Mouse (Mus musculus): ENCODE measurements at regions not wholly inside any gene's neighbourhood (a gene's known extent, or its start where the extent isn't known, plus 50 kb on each side); places are given as distances from the start of the nearest gene placed in this dataset.

DNA sequence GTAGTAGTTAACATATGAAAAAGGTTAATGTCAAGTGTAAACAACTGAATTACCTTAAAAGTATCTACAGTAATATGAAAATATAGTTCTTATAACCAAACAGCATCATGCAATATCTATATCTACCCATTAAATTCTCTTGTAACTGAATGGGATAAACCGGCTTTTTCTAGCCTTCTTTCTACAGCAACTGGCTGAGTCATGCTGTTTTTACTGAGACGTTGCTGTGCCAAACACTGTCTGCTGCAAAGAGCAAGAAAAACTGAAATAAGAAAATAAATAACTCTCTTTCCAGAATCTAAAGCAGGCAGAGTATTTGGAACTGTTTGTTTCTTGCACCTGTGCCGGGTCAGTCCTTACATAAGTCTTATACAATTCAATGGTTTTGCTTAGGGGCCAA is 74.0 kb downstream of the Nxf2 start:
- no peak for DNase-seq

DNA sequence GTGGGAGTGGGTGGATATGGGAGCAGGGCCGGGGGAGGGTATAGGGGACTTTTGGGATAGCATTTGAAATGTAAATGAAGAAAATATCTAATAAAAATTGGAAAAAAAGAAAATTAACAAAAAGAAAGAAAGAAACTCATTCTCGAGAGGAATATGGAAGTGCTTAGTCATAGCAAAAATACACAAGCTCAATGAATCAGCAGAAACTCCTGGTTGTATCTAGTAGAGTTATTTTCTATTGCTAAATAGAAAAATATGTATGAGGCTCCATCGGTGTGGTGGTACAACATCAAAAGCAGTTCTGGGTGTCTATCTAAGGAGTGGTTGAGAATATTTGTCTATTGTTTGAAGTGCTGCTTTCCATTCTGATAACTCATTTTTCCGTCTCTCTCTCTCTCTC is 74.9 kb downstream of the Nxf2 start:
- no peak for DNase-seq

DNA sequence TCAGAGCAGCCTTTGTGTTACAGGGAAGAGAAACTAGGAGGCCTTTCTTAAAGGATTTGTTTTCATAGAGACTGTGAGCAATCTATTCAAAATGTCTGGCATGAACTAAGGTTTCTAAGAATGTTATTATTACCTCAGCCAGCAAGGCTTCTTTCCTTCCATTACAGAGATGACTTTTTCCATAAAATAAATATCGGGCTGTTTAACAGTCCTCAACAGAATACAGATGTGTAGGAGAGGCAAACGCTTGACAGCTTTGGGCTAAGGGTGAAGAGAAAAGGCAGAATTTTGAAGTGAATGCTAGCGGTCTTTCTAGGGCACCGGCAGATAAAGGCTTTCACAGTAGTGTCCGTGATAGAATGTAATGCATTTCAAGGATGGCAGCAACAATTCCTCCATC is 73.3 kb upstream of the Armcx2 start:
- DNase-seq: no peak

DNA sequence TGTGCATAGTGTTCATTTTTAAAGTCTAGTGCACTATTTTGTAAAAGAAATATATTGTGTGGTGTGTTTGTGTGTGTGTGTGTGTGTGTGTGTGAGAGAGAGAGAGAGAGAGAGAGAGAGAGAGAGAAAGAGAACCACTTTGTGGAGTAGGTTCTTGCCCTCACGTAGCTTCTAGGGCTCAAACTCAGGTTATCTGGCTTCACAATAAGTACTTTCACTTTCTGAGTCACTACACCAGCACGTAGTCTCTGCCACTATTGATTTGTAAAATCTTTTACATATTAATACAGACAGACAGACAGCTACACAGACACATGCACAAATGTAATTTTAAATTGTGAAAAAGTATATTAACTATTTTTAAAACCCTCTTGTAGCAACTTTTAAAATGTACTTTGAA is 70.9 kb upstream of the Armcx2 start:
- no peak for DNase-seq

DNA sequence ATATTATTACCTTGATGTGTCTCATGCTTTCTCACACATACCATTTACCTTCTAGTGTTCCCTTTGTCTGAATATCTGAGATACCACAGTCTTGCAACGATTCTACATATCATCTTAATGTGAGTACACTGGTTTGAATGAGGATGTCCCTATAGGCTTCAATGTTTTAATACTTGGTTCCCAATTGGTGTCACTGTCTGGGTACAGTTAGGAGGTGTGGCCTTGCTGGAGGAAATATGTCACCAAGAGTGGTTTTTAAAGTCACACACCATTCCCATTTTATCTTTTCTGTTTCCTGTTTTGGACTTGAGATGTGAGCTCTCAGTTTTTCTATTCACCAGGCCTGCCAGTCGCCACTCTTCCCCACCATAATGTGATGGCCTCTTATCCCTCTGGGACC is 69.8 kb upstream of the Armcx2 start:
- no peak for DNase-seq

DNA sequence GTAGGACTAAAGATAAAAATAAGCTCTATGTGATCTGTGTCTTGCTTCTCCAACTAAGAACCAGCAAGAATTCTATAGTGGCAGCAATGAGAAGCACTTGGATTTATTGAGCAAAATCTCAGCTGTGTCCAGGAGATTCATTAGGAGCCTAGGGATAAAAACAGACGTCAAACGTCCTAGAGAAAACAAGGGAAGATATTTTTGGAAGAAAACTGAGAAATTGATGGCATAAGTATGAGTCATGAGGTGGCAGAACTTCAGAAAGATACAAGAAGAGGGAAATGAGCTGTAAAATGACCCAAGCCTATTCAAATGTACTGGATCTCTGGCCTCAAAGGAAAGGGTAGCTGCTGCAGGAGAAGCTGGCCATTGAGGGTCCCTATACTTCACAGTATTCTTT is 65.7 kb upstream of the Armcx2 start:
- no peak for DNase-seq

DNA sequence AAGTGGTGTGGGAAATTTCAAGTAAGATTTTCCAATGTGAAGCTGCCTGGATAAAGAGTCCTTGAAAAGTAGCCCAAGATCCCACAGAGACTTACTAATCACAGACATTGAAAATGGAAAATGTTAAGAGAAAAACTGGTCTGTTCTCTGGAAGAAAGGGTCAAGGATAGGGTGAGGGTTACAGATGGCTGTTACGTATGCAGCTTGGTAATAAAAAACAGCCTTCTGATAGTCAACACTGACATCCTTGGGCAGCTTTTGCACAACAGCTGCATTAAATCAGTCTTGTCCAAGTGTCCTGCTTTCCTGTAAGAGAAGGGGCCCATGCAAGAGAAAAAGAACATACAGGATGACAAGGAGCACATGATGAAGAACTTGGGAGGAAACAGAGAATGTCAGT is 64.6 kb upstream of the Armcx2 start:
- DNase-seq: peak; percentile 2

DNA sequence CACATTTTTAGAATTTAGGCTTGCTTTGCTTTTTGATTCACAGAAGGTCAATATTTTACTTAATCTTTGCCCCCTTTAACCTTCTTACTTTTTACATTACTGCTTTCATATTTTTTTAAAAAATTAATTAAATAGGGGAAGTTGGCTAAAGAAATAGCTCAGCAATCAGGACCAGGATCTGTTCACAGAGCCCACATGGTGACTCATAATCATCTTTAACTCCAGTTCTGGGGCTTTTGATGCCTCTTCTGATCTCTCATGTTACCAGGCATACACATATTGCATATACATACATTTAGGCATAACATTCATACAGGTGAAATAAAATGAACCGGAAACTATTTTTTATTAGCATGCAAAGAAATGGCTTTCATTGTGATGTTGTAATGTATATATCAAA is 52.6 kb upstream of the Armcx2 start:
- DNase-seq: no peak
